Comparison of ENCODE assay signal across 10 mouse cellular contexts in the genomic region with DNA sequence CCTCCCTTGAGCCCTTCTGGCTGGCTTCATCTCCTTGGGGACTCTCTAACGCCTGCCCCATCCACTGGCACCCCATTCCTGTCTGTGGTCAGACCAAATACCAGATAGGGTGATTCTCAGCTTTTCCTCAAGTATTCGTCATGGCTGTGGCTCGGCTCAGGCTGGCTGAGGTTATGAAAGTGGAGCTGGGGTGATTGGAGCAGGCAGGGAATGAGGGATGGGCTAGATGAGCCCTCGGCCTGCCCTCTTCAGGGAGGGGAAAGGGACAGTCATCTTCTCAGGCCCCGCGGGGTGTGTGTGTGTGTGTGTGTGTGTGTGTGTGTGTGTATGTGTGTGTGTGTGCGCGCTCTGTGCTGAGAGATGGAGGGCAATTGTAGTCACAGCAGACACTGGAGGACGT. TPM values are rescaled to one million over a fixed set of nuclear protein-coding genes. Genes with fewer than 3 reads are reported as not detected.
DNase-seq lines count a peak whose midpoint lies in the region; ATAC-seq and TF ChIP-seq lines count a peak whose summit lies in the region.
"Had no signal": no experiment of that assay in that cellular context is flagged by ENCODE, and none has a peak within 500 bp of the region (broad histone marks: within the 10 kb centered on the region; RNA-seq: fewer than 3 reads in every experiment).

A gene (plus strand): TSS at position 334 of the 400 bp plus-strand sequence.

- intact Hi-C loops in left cerebral cortex, postnatal 14 days (cut with DNase I) = no loop called here

- ATAC-seq in forebrain, postnatal 0 days = peak; percentile 38; the same call in 1 of the 2 replicates
- no peak for ATAC-seq in forebrain, embryonic 13.5 days
- peak; percentile 61 for ATAC-seq in lung, embryonic 16.5 days (ENCODE audit: low read depth)
- ATAC-seq in embryonic facial prominence, embryonic 14.5 days (ENCODE audit: low read depth) = peak; percentile 67
- 0 out of 2 replicates have a peak, but pooled peaks have one; percentile 26 for ATAC-seq in midbrain, postnatal 0 days (ENCODE audit: low FRiP score)

- 64% methylated on average over 9 of the region's 9 CpGs for WGBS in forebrain, postnatal 0 days
- 63% methylated on average over 9 of the region's 9 CpGs for WGBS in forebrain, embryonic 13.5 days
- WGBS in lung, embryonic 16.5 days = 38% methylated on average over 9 of the region's 9 CpGs
- WGBS in embryonic facial prominence, embryonic 14.5 days = 20% methylated on average over 6 of the region's 9 CpGs
- WGBS in midbrain, postnatal 0 days = 48% methylated on average over 8 of the region's 9 CpGs

- no peaks in the 10 kb centered on the region for H3K9me3 ChIP-seq in forebrain, postnatal 0 days (ENCODE audit: low read length)
- no peaks in the 10 kb centered on the region for H3K9me3 ChIP-seq in forebrain, embryonic 13.5 days (replicated peaks)
- H3K9me3 ChIP-seq in lung, embryonic 16.5 days (ENCODE audit: control insufficient read depth, low read length) = no peaks in the 10 kb centered on the region
- no peaks in the 10 kb centered on the region for H3K9me3 ChIP-seq in embryonic facial prominence, embryonic 14.5 days (ENCODE audit: control insufficient read depth, low read length)
- no peaks in the 10 kb centered on the region for H3K9me3 ChIP-seq in midbrain, postnatal 0 days (ENCODE audit: low read length)
- H3K9me3 ChIP-seq: embryonic facial prominence, embryonic 12.5 days had no signal

- no peak within 1 kb of the TSS for H3K4me2 ChIP-seq in forebrain, postnatal 0 days (ENCODE audit: low read depth)
- H3K4me2 ChIP-seq in forebrain, embryonic 13.5 days = no peak within 1 kb of the TSS
- no peak within 1 kb of the TSS for H3K4me2 ChIP-seq in lung, embryonic 16.5 days (ENCODE audit: low read depth, low read length)
- no peak within 1 kb of the TSS; the same call in 1 of the 2 replicates for H3K4me2 ChIP-seq in embryonic facial prominence, embryonic 14.5 days (ENCODE audit: low read depth, low read length)
- no peak within 1 kb of the TSS for H3K4me2 ChIP-seq in midbrain, postnatal 0 days (ENCODE audit: low read depth, low read length, poor library complexity, severe bottlenecking)
- H3K4me2 ChIP-seq: embryonic facial prominence, embryonic 12.5 days; heart, embryonic 11.5 days had no signal

- TF ChIP-seq CTCF in forebrain, postnatal 0 days (IDR thresholded peaks at IDR 0.05; ENCODE audit: low read depth) = no peak
- no peak for TF ChIP-seq CTCF in midbrain, postnatal 0 days (IDR thresholded peaks at IDR 0.05)

- H3K36me3 ChIP-seq in forebrain, postnatal 0 days (ENCODE audit: insufficient read depth) = no peaks in the 10 kb centered on the region
- H3K36me3 ChIP-seq in forebrain, embryonic 13.5 days (ENCODE audit: poor library complexity, severe bottlenecking) = no peaks in the 10 kb centered on the region
- H3K36me3 ChIP-seq in lung, embryonic 16.5 days (ENCODE audit: control insufficient read depth, insufficient read depth, low read length) = no peaks in the 10 kb centered on the region
- H3K36me3 ChIP-seq in embryonic facial prominence, embryonic 14.5 days (ENCODE audit: control insufficient read depth, insufficient read depth, low read length) = no peaks in the 10 kb centered on the region
- H3K36me3 ChIP-seq in midbrain, postnatal 0 days (ENCODE audit: insufficient read depth, low read length) = no peaks in the 10 kb centered on the region
- H3K36me3 ChIP-seq: embryonic facial prominence, embryonic 12.5 days had no signal

- H3K27ac ChIP-seq in forebrain, postnatal 0 days (ENCODE audit: low read depth, low read length) = no peak within 1 kb of the TSS
- H3K27ac ChIP-seq in forebrain, embryonic 13.5 days = no peak within 1 kb of the TSS
- no peak within 1 kb of the TSS for H3K27ac ChIP-seq in lung, embryonic 16.5 days (ENCODE audit: low read length)
- peak within 1 kb of the TSS; percentile 30; the same call in 1 of the 2 replicates for H3K27ac ChIP-seq in embryonic facial prominence, embryonic 14.5 days (replicated peaks; ENCODE audit: low read depth, low read length)
- no peak within 1 kb of the TSS for H3K27ac ChIP-seq in midbrain, postnatal 0 days (ENCODE audit: low read depth, low read length)
- H3K27ac ChIP-seq: embryonic facial prominence, embryonic 12.5 days had no signal

- H3K4me1 ChIP-seq in forebrain, postnatal 0 days (ENCODE audit: insufficient read depth) = no peaks in the 10 kb centered on the region
- peaks cover 3% of the 10 kb centered on the region; the same call in 1 of the 2 replicates for H3K4me1 ChIP-seq in forebrain, embryonic 13.5 days
- H3K4me1 ChIP-seq in lung, embryonic 16.5 days (replicated peaks; ENCODE audit: control insufficient read depth, insufficient read depth, low read length) = peaks cover 6% of the 10 kb centered on the region; the same call in 1 of the 2 replicates
- no peaks in the 10 kb centered on the region for H3K4me1 ChIP-seq in embryonic facial prominence, embryonic 14.5 days (ENCODE audit: control insufficient read depth, insufficient read depth, low read length)
- H3K4me1 ChIP-seq in midbrain, postnatal 0 days (ENCODE audit: insufficient read depth, low read length) = 0 out of 2 replicates have a peak, but pooled peaks cover 1% of the 10 kb centered on the region

- no peak for DNase-seq in forebrain, postnatal 0 days
- DNase-seq in lung, adult 18-20 months = no peak
- peak; percentile 37 for DNase-seq in embryonic facial prominence, embryonic 14.5 days (ENCODE audit: low spot score)
- DNase-seq in midbrain, postnatal 0 days (ENCODE audit: low spot score) = peak; percentile 11
- no peak for DNase-seq in left cerebral cortex, postnatal 14 days (ENCODE audit: low spot score in 2 of 2)
- DNase-seq in cerebellum, postnatal 4 days (ENCODE audit: low spot score in 2 of 2) = no peak

- H3K9ac ChIP-seq in forebrain, postnatal 0 days = no peak within 1 kb of the TSS
- no peak within 1 kb of the TSS for H3K9ac ChIP-seq in forebrain, embryonic 13.5 days
- H3K9ac ChIP-seq in lung, embryonic 16.5 days (ENCODE audit: low read length) = no peak within 1 kb of the TSS
- H3K9ac ChIP-seq in embryonic facial prominence, embryonic 14.5 days (ENCODE audit: low read depth, low read length) = no peak within 1 kb of the TSS
- H3K9ac ChIP-seq in midbrain, postnatal 0 days (replicated peaks; ENCODE audit: low read length, poor library complexity, severe bottlenecking) = no peak within 1 kb of the TSS
- H3K9ac ChIP-seq: embryonic facial prominence, embryonic 12.5 days had no signal

- H3K27me3 ChIP-seq in forebrain, postnatal 0 days (ENCODE audit: insufficient read depth, low read length) = no peaks in the 10 kb centered on the region
- H3K27me3 ChIP-seq in forebrain, embryonic 13.5 days = no peaks in the 10 kb centered on the region
- no peaks in the 10 kb centered on the region for H3K27me3 ChIP-seq in lung, embryonic 16.5 days (ENCODE audit: control insufficient read depth, insufficient read depth, low read depth, low read length)
- H3K27me3 ChIP-seq in embryonic facial prominence, embryonic 14.5 days (replicated peaks; ENCODE audit: control insufficient read depth, insufficient read depth, low read length) = no peaks in the 10 kb centered on the region; the same call in 1 of the 2 replicates
- H3K27me3 ChIP-seq in midbrain, postnatal 0 days (ENCODE audit: insufficient read depth, low read length) = no peaks in the 10 kb centered on the region
- H3K27me3 ChIP-seq: embryonic facial prominence, embryonic 12.5 days had no signal

- no peak within 1 kb of the TSS for H3K4me3 ChIP-seq in forebrain, postnatal 0 days (ENCODE audit: low read depth, low read length)
- no peak within 1 kb of the TSS for H3K4me3 ChIP-seq in forebrain, embryonic 13.5 days
- H3K4me3 ChIP-seq in lung, embryonic 16.5 days (ENCODE audit: low read length) = no peak within 1 kb of the TSS
- no peak within 1 kb of the TSS for H3K4me3 ChIP-seq in embryonic facial prominence, embryonic 14.5 days (ENCODE audit: low read depth, low read length)
- no peak within 1 kb of the TSS for H3K4me3 ChIP-seq in midbrain, postnatal 0 days (ENCODE audit: low read depth, low read length)
- H3K4me3 ChIP-seq: embryonic facial prominence, embryonic 12.5 days had no signal

RNA-seq across cellular contexts. Expression of the gene that starts here (rescaled TPM):
- 0.08 and 0.24 TPM in 2 replicates for total RNA-seq in forebrain, postnatal 0 days (2014; rRNA removed)
- polyA plus RNA-seq in forebrain, postnatal 0 days (2015; fragmentation: Nextera tagmentation; extraction: Ambion mirVana) = 0.09 and 0.23 TPM in 2 replicates
- polyA plus RNA-seq in forebrain, embryonic 13.5 days (2015; fragmentation: Nextera tagmentation; extraction: Ambion mirVana) = 0.24 and 0.27 TPM in 2 replicates
- 0.34 and 0.41 TPM in 2 replicates for polyA plus RNA-seq in lung, embryonic 16.5 days (2015; fragmentation: Nextera tagmentation; extraction: Ambion mirVana)
- polyA plus RNA-seq in embryonic facial prominence, embryonic 14.5 days (2014; fragmentation: Nextera tagmentation; extraction: Ambion mirVana) = 1.7 and 2.4 TPM in 2 replicates
- total RNA-seq in midbrain, postnatal 0 days (2014; rRNA removed) = 0.05 and 0.19 TPM in 2 replicates
- polyA plus RNA-seq in midbrain, postnatal 0 days (2015; fragmentation: Nextera tagmentation; extraction: Ambion mirVana) = 0.38 and 0.56 TPM in 2 replicates
- total RNA-seq in left cerebral cortex, postnatal 14 days (2021) = not detected

Comparison
In these comparisons a context has a peak if more than half of its experiments do, and no peak if none do; other contexts are left out.
1. Peak in ATAC-seq in forebrain, postnatal 0 days; RNA of the gene not detected or under 1 TPM.
2. Peak in ATAC-seq in lung, embryonic 16.5 days; RNA of the gene not detected or under 1 TPM.
3. Peak in DNase-seq and ATAC-seq in midbrain, postnatal 0 days; RNA of the gene not detected or under 1 TPM.